Mouse (Mus musculus) liver, embryonic 15.5 days (tissue): ENCODE results near the gene Prr7. TPM values are rescaled to one million over a fixed set of nuclear protein-coding genes. Genes with fewer than 3 reads are reported as not detected.

ENCODE experiments used
- ATAC-seq: fragments of 200-750 bp; cut with Nextera tagmentation; 2 replicates; pipeline ENCODE4 v1.8.0; 2017; ENCODE audit warnings: moderate number of reproducible peaks, mild to moderate bottlenecking, moderate library complexity; ENCODE audit not compliant: insufficient read depth
- H3K27ac ChIP-seq: fragments of 300-500 bp; sonication (generic); replicated peaks from 2 replicates; pipeline ENCODE4 v1.5.1; 2015; ENCODE audit warnings: mild to moderate bottlenecking, inconsistent platforms
- H3K27me3 ChIP-seq: fragments of 300-500 bp; sonication (generic); 2 replicates; pipeline ENCODE4 v1.6.1; 2015; ENCODE audit warnings: mild to moderate bottlenecking, inconsistent platforms
- H3K36me3 ChIP-seq: fragments of 300-500 bp; sonication (generic); replicated peaks from 2 replicates; pipeline ENCODE4 v1.6.1; 2015; ENCODE audit warnings: moderate library complexity, mild to moderate bottlenecking, inconsistent platforms
- H3K4me1 ChIP-seq: fragments of 300-500 bp; sonication (generic); replicated peaks from 2 replicates; pipeline ENCODE4 v1.6.1; 2015; ENCODE audit warnings: inconsistent platforms
- H3K4me2 ChIP-seq: fragments of 300-500 bp; sonication (generic); 2 replicates; pipeline ENCODE4 v1.6.1; 2015; ENCODE audit warnings: moderate library complexity, mild to moderate bottlenecking, inconsistent platforms
- H3K4me3 ChIP-seq: fragments of 300-500 bp; sonication (generic); replicated peaks from 2 replicates; pipeline ENCODE4 v1.5.1; 2015; ENCODE audit warnings: mild to moderate bottlenecking, inconsistent platforms
- H3K9ac ChIP-seq: fragments of 300-500 bp; sonication (generic); 2 replicates; pipeline ENCODE4 v1.6.1; 2015; ENCODE audit warnings: moderate library complexity, mild to moderate bottlenecking, inconsistent platforms
- H3K9me3 ChIP-seq: fragments of 300-500 bp; sonication (generic); replicated peaks from 2 replicates; pipeline ENCODE4 v1.6.1; 2016; ENCODE audit warnings: inconsistent platforms
- WGBS: fragments of 180-500 bp; shearing (Covaris S2); methylation state at CpG from one replicate; pipeline ENCODE4 v1.1.7; 2015; ENCODE audit warnings: mixed read lengths; ENCODE audit not compliant: insufficient replicate concordance; 5-methylcytosine and 5-hydroxymethylcytosine counted together
- polyA plus RNA-seq: library from polyadenylated mRNA; unstranded; fragments of >200 nt; fragmentation: Nextera tagmentation; extraction: Ambion mirVana; gene quantifications from 2 replicates; pipeline ENCODE4 v1.2.1, GENCODE M21; 2015

The Prr7 gene
- polyA plus RNA-seq, 1 experiment from 2014 or later = not detected

DNA sequence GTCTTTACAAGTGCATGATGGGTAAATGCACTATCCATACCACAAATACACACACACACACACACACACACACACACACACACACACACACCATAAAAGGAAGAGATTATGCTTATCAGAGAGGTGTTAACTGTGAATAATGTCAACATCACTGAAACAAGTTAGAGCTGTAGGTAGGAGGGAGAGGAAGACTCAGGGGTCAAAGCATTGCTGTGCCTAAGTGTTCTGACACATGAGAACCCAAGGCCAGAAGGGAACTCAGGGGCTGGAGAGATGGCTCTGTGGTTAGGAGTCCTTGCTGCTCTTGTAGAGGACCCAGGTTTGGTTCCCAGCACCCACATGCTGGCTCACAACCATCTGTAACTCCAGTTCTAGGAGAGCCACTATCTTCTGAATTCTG, 15.9 kb downstream of the Prr7 start:
- Histone ChIP-seq H3K36me3 (no peaks in the 10 kb centered on the region), H3K4me2 (no peak overlapping the region), H3K27me3 (peaks cover 50% of the 10 kb centered on the region), H3K27ac (no peak overlapping the region), H3K4me3 (no peak overlapping the region), H3K9ac (no peak overlapping the region), H3K4me1 (peaks cover 4% of the 10 kb centered on the region), H3K9me3 (no peaks in the 10 kb centered on the region)
- ATAC-seq = no peak

GRCm38 (mm10) chr13:55482542-55482941, 18.5 kb downstream of the Prr7 start:
- Histone ChIP-seq H3K27ac (no peak overlapping the region), H3K4me2 (no peak overlapping the region), H3K36me3 (no peaks in the 10 kb centered on the region), H3K9me3 (no peaks in the 10 kb centered on the region), H3K4me1 (peaks cover 13% of the 10 kb centered on the region), H3K9ac (no peak overlapping the region), H3K27me3 (peaks cover 57% of the 10 kb centered on the region), H3K4me3 (no peak overlapping the region)
- WGBS = 63% methylated on average over 7 of the region's 7 CpGs
- ATAC-seq = no peak

DNA sequence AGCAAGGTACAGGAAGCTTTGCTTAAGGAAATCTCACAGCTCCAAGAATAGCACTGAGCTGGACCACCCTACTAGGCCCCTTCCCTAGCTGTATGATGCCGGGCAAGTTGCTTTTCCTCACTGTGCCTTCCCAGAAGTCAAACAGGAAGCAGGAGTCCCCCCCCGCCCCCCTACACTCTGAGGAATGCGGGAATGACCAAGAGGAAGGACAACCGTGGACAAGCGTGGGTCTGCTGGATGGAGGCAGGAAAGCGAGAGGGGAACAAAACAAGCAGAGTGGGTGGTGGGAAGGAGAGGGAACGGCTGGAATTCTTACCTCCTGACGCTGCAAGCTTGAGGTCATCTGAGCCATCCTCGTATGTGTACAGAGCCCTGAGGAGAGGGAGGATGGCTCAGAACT, 19.0 kb downstream of the Prr7 start:
- 51% methylated on average over 9 of the region's 9 CpGs for WGBS
- ATAC-seq = no peak

GRCm38 (mm10) chr13:55483593-55483992, 19.5 kb downstream of the Prr7 start:
- Histone ChIP-seq H3K27ac (no peak overlapping the region), H3K36me3 (no peaks in the 10 kb centered on the region), H3K27me3 (peaks cover 68% of the 10 kb centered on the region), H3K9ac (no peak overlapping the region), H3K9me3 (no peaks in the 10 kb centered on the region), H3K4me3 (no peak overlapping the region), H3K4me1 (peaks cover 20% of the 10 kb centered on the region), H3K4me2 (no peak overlapping the region)
- ATAC-seq = no peak
- 36% methylated on average over 15 of the region's 15 CpGs for WGBS

More for the DNA sequence above, 19.0 kb downstream of the Prr7 start:
- H3K4me1 ChIP-seq = peaks cover 18% of the 10 kb centered on the region
- H3K9ac ChIP-seq = no peak overlapping the region
- H3K27ac ChIP-seq = no peak overlapping the region
- H3K9me3 ChIP-seq = no peaks in the 10 kb centered on the region
- H3K4me2 ChIP-seq = no peak overlapping the region
- H3K4me3 ChIP-seq = no peak overlapping the region
- peaks cover 62% of the 10 kb centered on the region for H3K27me3 ChIP-seq
- no peaks in the 10 kb centered on the region for H3K36me3 ChIP-seq

DNA sequence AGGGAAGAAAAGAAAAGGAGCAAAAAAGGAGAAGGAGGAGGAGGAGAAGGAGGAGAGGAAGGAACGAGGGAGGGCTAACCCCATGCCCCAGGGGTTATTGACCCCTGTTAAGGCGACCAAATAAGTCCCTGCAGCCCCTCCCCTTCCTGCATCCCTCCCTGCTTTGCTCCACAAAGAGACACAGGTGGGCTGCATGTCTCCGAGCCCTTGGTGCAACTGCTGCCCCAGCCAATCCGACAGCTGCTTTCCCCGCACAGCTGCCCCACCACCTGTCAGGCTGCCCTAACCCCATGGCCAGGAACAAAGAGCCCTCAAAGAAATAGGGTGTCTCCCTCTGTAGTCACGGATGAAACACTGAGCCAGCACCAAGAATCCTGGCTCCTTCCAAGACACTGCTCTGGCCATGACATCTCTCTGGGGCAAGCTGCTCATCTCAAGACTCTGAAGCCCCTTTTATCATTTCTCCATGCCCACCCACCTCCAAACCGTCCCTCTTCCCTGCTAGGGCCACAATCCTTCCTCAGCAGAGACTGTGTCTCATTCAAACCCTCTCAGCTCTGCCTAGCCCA, 20.5 kb downstream of the Prr7 start:
- no peak overlapping the region for H3K27ac ChIP-seq
- peaks cover 78% of the 10 kb centered on the region for H3K27me3 ChIP-seq
- no peak overlapping the region for H3K9ac ChIP-seq
- no peak for ATAC-seq
- H3K4me3 ChIP-seq = no peak overlapping the region
- no peaks in the 10 kb centered on the region for H3K9me3 ChIP-seq
- 37% methylated on average over 7 of the region's 7 CpGs for WGBS
- H3K4me1 ChIP-seq = peaks cover 15% of the 10 kb centered on the region
- no peaks in the 10 kb centered on the region for H3K36me3 ChIP-seq
- H3K4me2 ChIP-seq = no peak overlapping the region

DNA sequence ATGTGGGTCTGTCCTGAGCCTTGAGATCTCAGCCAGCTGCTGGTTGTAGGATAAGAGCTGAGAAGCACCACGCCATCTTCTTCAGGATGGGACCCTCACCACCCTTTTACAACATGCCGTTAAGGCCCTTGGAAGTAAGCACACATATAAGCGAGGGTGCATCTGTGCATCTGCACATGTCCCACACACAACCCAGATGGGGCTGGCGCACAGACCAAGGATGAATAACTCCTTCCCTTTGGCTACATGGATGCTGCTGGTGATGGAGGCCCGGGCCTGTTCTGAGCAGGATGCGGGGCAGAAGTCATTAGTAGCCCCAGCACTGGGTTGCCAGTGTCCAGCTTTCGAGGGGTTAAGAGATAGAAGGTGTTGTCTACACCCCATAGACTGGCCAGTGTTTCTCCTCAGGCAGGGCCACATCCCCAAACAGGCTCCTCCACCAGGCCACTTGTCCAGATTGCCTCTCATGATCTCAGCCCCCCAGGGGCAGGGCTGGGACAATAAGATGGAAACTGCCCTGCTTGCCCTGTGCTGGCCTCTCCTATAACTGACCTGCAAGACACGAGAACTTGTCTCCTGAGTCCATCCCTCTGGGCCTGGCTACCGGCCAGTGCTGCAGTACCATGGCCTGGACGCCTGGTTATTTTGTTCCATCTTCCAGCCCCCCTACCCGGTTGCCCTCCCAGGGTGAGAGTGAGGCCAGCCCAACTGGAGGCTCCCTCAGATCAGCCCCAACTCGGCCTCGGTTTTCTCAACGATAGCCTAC, 22.1 kb downstream of the Prr7 start:
- no peak overlapping the region; the same call in 1 of the 2 replicates for H3K4me2 ChIP-seq
- H3K4me1 ChIP-seq = peaks cover 15% of the 10 kb centered on the region
- ATAC-seq = no peak
- peaks cover 89% of the 10 kb centered on the region for H3K27me3 ChIP-seq
- H3K4me3 ChIP-seq = peak overlapping the region; percentile 56
- no peak overlapping the region for H3K27ac ChIP-seq
- no peaks in the 10 kb centered on the region for H3K9me3 ChIP-seq
- H3K9ac ChIP-seq = no peak overlapping the region
- H3K36me3 ChIP-seq = no peaks in the 10 kb centered on the region
- 44% methylated on average over 14 of the region's 14 CpGs for whole genome bisulfite sequencing

GRCm38 (mm10) chr13:55486916-55487577, 23.0 kb downstream of the Prr7 start:
- Histone ChIP-seq H3K27me3 (peaks cover 94% of the 10 kb centered on the region), H3K4me1 (peaks cover 15% of the 10 kb centered on the region), H3K36me3 (no peaks in the 10 kb centered on the region), H3K4me3 (peak overlapping the region; percentile 56), H3K9ac (peak overlapping the region; percentile 37; the same call in 1 of the 2 replicates), H3K4me2 (peak overlapping the region; percentile 71), H3K27ac (no peak overlapping the region), H3K9me3 (no peaks in the 10 kb centered on the region)
- WGBS = 1% methylated on average over 29 of the region's 29 CpGs
- no peak; the same call in 1 of the 2 replicates for ATAC-seq

DNA sequence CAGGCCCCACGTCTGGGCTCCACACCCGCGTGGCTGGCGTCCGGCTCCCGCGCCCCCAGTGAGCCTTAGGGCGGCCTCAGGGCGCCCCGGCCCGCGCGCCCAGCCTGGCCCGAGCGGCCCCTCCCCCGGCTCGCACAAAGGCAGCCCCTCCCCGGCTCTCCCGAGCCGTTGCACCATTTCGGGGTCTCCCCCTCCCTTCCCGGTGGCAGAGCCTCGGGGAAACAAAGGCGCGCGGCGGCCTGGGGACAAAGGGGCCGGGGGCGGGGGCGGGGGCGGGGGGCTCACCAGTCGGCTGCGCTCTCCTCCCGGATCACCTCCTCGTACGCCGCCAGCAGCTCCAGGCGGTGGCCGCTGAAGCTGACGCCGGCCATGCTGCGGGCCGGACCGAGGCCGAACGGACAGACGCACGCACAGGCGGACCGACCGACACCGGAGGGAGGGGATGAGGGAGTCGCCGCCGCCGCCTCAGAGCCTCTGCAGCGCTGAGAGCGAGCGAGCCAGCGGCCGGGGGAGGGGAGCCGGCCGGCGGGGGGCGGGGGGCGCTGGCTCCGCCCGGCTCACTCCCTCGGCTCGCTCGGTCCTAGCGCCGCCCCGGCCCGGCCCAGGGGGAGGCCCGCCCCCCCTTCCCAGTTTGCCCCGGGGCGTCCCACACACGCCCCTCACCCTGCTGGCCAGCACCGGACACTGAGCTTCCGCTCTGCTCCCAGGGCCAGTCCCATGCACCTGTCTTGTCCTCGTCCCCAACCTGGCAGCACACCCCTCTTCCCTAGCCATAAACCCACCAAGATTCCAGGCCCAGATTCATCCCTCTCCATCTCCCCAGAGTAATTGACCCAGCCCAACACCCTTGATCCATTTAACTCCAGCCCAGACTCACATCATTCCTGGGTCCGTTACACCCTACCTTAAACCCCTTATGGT, 23.8 kb downstream of the Prr7 start, which contains the start of gene Dbn1:
Gene Dbn1 (minus strand): TSS at position 534 of the 921 bp plus-strand sequence.
- 2% methylated on average over 81 of the region's 83 CpGs for WGBS
- H3K9me3 ChIP-seq = no peaks in the 10 kb centered on the region
- peak within 1 kb of the TSS; percentile 56 for H3K4me3 ChIP-seq
- peak within 1 kb of the TSS; percentile 71 for H3K4me2 ChIP-seq
- peaks cover 96% of the 10 kb centered on the region for H3K27me3 ChIP-seq
- H3K4me1 ChIP-seq = peaks cover 15% of the 10 kb centered on the region
- H3K9ac ChIP-seq = peak within 1 kb of the TSS; percentile 37; the same call in 1 of the 2 replicates
- ATAC-seq = peak; percentile 38; the same call in 1 of the 2 replicates
- H3K27ac ChIP-seq = no peak within 1 kb of the TSS
- no peaks in the 10 kb centered on the region for H3K36me3 ChIP-seq

DNA sequence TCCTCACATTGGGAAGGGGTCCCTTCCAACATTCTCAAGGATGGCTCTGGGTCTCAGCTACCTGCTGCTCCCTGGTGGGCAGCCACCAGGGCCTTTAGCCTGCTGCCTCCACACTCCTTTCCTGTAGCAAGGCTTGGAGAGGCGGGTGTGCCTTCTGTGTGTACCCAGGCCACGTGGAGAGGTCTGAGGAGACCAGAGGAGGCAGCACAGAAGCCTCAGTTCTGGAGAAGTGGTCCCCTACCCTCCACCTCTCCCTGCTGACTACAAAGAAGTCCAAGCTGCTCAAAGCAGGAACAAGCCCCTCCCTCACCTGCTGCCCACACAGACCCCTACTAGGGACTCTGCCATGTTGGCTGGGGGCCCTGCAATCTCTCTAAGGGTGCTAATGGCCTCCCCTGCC, 30.2 kb downstream of the Prr7 start:
- Histone ChIP-seq H3K4me2 (no peak overlapping the region), H3K4me3 (no peak overlapping the region), H3K4me1 (peaks cover 4% of the 10 kb centered on the region; the same call in 1 of the 2 replicates), H3K9ac (no peak overlapping the region), H3K27ac (no peak overlapping the region), H3K9me3 (no peaks in the 10 kb centered on the region), H3K36me3 (peaks cover 5% of the 10 kb centered on the region; the same call in 1 of the 2 replicates), H3K27me3 (peaks cover 58% of the 10 kb centered on the region)
- ATAC-seq = no peak
- 34% methylated on average over 2 of the region's 2 CpGs for WGBS

DNA sequence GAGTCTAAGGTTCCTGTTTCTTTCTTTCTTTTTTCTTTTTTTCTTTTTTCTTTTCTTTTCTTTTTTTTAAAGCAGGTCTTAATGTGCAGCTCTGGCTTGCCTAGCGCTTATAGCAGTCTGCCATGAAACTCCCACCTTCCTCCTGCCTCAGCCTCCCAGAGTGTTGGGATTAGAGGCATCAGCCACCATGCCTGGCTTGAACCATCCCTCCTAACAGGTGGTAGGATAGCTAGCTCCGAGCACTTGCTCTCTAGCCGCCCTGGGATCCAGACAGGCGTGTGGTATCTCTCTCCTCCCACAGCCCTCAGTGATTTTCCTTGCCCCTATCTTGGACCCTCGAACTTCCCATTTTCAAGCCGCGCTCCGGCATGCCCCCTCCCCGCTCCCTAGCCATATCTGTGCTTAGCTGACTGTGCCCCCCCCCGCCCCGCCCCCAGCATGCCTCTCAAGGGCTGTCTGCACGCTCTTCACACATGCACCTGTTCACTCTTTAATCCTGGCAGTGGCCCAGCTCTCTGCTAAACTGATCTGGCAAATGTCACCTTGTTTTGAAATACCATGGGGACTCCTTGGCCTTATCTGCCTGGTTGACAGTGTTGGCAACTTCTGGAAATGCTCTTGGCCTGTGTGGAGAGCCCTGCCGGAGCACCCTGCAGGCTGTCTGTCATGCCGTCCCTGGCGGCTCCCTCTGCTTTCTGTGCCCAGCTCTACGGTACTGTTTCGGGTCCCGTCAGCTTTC, 31.0 kb downstream of the Prr7 start:
- Histone ChIP-seq H3K9ac (no peak overlapping the region), H3K4me3 (no peak overlapping the region), H3K27ac (no peak overlapping the region), H3K36me3 (peaks cover 5% of the 10 kb centered on the region; the same call in 1 of the 2 replicates), H3K4me2 (no peak overlapping the region), H3K27me3 (peaks cover 51% of the 10 kb centered on the region), H3K9me3 (no peaks in the 10 kb centered on the region), H3K4me1 (peaks cover 4% of the 10 kb centered on the region; the same call in 1 of the 2 replicates)
- peak; percentile 15; the same call in 1 of the 2 replicates for ATAC-seq
- 13% methylated on average over 18 of the region's 18 CpGs for WGBS
